Mouse (Mus musculus) layer of hippocampus, postnatal 25 days (tissue): Measurements from ENCODE around the gene Scp2d1. TPM values are rescaled to one million over a fixed set of nuclear protein-coding genes. Genes with fewer than 3 reads are reported as not detected.
"Not testable (repeated sequence)": the region's sequence is repeated elsewhere in the genome, so short reads cannot be mapped to it uniquely, and the experiment has no call there.

Source experiments
- DNase-seq, 2 experiments: peaks; one replicate each; pipeline ENCODE4 v3.0.0; 2022; ENCODE audit warnings: mixed read lengths in 2 of 2, low spot score in 1 of 2; ENCODE audit errors: extremely low spot score in 1 of 2
- total RNA-seq, 2 experiments: library from RNA; stranded (reverse); gene quantifications; 2 replicates each; pipeline ENCODE4 v1.2.3; 2021

Gene Scp2d1
- total RNA-seq: not detected

DNA sequence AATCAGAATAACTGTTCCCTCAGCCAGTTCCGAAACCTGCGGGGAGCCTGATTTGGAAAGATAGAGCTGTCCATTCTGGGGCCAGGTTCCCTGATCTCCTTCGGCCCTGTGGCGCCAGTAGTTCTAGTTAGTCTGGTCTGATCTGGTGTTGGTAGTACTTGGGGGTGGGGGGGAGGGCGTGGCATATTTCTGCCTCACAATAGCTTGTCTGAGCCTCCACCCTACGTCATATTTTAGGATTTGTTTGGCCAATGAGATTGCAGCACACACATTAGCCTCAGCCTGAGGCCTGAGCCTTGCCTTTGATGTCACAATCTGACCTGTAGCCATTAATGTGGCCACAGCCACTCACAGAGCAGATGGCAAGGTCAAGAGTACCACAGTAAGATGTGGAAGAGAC is at the start of gene Scp2d1:
TSS of gene Scp2d1 (plus strand) at position 301 of the 400 bp plus-strand sequence.
- DNase-seq: not testable (repeated sequence)

DNA sequence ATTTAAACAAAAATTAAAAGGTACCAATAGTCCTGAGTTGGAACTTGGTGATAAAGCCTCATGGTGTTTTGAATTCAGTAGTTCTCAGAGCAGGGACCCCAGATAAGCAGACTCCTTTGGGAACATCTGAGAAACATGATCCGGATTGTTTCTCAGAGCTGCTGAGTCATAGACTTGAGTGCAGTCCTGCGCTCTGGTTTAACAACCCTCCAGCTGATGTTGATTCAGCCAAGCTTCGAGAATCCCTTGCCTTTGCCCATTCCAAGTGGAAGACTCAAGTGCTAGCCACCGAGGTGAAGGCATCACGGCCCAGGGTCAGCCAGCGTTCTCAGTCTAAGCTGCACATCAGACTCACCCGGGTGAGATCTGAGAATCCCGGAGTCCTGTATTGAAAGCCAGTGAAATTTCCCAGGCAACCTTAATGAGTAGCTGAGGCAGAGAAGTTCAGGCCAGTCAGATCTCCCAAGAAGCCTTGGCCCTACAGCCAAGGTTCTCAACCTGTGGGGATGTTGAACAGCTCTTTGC is 48.8 kb upstream of the Scp2d1 start:
- no peak for DNase-seq

GRCm38 (mm10) chr2:144775626-144776025 is 47.8 kb upstream of the Scp2d1 start:
- DNase-seq: no peak

- no peak for DNase-seq
Observed at GRCm38 (mm10) chr2:144779263-144779662, 44.2 kb upstream of the Scp2d1 start.

DNA sequence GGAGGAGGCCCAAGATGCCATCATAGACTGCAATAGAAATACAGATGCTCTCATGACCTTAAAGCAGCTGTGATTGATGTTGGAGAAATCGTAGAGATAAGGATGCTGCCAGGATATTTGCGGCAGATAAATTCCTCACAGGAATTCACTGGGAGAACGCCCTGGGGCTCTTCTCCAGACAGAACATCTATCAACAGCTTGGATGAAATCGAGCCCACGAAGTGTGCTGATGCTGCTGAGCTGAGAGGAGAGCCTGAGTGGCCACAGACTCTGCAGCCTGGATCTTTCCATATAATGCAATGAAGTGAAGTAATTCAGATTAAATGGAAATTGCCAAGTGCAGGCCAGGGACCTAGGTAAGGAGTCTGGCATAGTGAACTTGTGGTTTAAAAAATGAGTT is 42.7 kb upstream of the Scp2d1 start:
- DNase-seq: no peak

DNA sequence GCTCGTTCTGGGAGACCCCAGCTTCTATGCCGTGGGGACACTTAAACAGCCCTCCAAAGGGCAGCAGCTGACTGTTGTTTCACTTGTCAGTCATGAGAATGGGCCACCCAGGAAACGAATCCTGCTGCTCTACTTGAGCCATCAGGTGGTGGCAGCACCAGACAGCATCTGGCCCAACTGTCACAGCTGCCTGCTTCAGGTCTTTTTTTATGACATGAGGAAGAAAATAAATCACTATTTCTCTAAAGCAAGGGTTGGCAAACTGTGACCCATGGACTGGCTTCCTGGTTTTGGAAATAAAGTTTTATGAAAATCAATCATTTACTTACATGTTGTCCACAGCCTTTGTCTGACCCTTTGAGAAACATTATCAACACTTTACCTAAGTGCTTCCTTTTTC is 41.6 kb upstream of the Scp2d1 start:
- DNase-seq: no peak

DNA sequence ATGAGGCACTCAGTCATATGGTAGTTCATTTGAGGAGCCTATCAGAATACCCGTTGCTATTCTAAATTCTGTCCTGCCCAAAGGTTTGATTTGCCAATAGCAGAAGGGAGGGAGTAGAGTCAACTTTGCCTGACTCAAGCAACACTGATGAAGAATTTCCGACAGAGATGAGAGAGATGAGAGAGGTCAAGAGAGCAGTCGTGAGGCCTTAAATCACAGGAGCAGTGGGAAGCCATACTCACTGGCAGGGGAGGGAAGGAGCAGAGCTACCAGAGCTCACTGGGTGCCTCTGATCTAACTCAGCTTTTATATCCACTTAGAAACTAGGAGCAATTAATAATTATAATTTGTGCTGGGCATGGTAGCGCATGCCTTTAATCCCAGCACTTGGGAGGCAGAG is 41.0 kb upstream of the Scp2d1 start:
- no peak for DNase-seq

DNA sequence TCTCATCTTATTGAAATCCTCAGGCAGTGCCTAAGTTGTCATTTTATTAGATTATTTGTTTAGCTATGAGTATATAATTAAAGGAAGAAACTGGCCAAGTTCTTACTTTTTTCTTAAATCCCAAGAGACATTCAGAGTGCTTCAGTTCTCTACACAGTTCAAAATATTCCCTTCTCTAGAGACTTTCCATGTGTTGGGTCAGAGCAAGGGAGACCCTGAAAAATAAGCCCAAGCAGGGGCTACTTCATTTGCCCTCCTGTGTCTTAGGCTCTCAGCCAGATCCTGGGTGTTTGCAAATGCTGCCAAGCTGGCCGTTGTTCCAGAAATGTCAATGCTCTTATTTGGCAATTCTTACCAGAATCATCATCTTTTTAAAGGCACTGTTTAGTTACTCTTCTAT is 40.3 kb upstream of the Scp2d1 start:
- DNase-seq: no peak

GRCm38 (mm10) chr2:144783831-144784230 is 39.6 kb upstream of the Scp2d1 start:
- no peak for DNase-seq

GRCm38 (mm10) chr2:144791671-144792294 is 31.7 kb upstream of the Scp2d1 start:
- peak in 1 of 2 experiments; percentile 24 for DNase-seq

- no peak for DNase-seq
Observed at GRCm38 (mm10) chr2:144797515-144797914, 25.9 kb upstream of the Scp2d1 start.

- DNase-seq: no peak
Observed at GRCm38 (mm10) chr2:144807766-144808754, 15.4 kb upstream of the Scp2d1 start.

DNA sequence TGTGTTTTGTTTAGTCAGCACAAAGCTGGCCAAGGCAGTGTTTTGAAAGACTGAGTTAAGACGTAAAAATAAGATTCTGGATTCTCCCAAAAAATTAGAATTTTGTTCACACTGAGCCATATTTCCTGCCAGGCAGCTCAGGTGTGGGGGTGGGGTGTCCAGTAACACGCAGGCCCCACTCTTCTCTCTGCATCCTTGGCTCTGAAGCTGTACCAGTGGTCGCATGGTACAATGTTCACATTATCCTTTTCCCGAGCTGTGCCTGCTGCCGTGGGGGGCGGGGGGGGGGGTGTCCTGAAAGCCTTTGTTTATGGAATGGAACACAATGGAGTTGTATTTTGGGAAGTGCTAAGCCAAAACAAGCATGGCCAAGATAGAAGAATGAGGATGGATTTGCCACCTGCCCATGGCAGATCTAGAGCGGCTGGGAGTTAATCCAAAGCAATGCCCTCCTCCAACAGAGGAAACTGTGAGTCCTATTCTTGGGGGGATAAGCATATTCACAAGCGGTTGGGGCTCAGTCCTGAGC is 5.1 kb downstream of the Scp2d1 start:
- no peak for DNase-seq

DNA sequence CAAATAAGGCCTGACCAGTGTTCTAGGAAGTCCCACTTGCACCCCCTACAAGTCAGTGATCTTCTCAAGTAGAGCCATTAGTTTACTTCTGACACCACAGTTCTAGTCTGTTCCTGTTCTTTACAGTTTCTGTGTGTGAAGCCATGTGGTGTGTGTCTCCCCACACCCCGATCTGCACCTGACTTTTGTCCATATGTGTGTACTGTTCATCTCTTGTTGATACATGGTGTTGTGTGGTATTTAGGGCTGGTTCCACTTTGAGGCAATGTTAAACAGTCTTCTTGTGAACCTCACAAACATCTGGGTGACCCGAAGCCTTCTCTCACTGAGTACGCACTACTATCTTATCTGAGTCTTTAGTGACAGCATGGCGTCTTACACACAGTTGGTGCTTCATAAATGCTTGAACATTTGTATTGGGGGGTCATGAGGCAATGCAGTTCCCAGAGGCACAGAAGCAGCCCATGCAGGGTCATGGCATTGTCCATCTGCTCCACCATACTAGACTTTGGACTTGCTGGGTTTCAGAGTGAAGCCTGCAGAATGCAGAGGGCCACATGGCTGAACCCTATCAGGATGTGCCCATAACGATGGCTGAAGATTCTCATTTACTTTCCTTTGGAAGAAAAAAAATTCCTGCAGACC is 13.3 kb downstream of the Scp2d1 start:
- DNase-seq: no peak

DNA sequence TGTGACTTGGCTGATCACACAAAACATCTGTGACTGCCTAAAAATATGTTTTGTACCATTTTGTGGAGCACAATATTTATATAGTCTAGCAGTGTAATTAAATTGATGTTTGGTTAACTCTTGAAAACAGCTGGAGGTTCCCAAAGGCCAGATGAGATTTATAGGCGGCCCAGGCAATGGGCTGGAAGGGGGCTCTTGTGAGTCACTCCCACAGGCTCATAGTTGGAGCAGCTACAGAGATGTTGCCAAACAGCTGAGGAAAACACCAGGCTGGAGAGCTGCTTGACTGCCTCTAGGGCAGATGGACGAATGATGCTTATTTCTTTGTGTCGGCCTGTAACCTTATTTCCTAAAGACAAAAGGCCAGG is 13.8 kb downstream of the Scp2d1 start:
- no peak for DNase-seq

DNA sequence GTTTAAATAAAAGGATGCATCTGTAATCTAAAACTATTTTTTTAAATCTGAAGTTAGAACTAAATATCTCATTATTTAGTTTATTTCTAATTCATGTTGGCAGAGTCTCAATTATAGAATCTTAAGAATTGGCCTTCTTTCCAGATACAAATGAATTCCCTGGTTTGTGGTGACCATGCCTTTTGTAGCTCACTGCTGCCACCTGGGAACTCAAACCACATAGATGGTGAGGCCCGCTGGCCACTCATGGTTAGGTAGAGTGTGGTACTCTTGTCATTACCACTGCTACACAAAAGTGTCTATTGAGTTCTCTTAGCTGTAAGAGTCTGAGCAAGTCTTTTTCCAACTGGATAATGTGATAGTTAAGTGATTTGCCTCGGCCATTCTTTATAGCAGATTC is 45.4 kb downstream of the Scp2d1 start:
- peak in 1 of 2 experiments; percentile 10 for DNase-seq

Other genes starting within 250 kb of the Scp2d1 start
- gene Smim26, start 229.6 kb upstream of the Scp2d1 start, total RNA-seq: 10 to 100 TPM; 57.0 to 69.0 TPM
- 10 to 100 TPM; 66.5 to 66.6 TPM for gene Dtd1, start 223.8 kb upstream of the Scp2d1 start, total RNA-seq